Mouse (Mus musculus): ENCODE data around the gene Olfr560.

The Olfr560 gene

DNA sequence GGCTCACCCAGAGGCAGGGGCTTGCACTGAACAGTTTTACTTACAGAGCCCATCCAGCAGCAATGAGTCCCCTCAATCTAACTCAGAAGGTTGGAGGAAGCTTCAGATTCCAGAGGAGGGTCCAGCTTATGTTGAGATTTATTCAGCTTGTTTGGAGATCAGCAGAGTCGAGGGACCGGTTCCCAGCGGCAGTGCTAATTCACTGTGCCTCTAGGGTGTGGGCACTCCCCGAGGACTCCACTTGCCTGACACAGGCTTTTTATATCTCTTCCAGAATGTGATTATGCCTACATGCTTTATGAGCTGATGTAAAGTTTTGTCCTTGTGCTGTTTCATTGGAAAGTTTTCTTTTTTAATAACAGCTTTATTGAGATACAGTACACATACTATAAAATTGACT is at the start of gene Olfr560, which contains the start of gene Olfr78:
Gene Olfr560 (minus strand): TSS at position 101 of the 400 bp plus-strand sequence.
Gene Olfr78 (minus strand): TSS at position 206 of the 400 bp plus-strand sequence.
- no peak for DNase-seq (ENCODE audit: low read depth, low spot score)

DNA sequence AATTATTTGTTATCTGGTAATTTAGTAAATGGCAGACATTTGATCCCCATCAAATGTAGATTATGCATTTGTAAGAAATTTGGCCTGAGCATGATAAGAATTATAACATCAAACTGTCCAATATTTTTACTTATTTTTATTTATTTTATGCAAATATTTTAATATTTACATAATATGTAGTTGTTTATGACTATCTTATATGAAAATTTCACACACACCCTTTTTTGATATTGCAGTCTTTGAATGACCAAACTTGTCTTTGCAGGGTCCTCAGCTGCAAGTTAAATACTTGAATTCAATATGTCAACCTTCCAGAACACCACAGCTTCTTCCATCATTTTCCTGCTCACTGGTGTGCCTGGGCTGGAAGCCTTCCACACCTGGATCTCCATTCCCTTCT is 44.0 kb upstream of the Olfr560 start, which contains the start of gene Olfr564:
Gene Olfr564 (plus strand): TSS at position 301 of the 400 bp plus-strand sequence.
- no peak for DNase-seq (ENCODE audit: low read depth, low spot score)

GRCm38 (mm10) chr7:102770921-102771320 is 11.8 kb upstream of the Olfr560 start, which contains the start of gene Olfr561:
Gene Olfr561, plus strand, starts transcription at chr7:102771221.
- DNase-seq (ENCODE audit: low read depth, low spot score) = no peak

DNA sequence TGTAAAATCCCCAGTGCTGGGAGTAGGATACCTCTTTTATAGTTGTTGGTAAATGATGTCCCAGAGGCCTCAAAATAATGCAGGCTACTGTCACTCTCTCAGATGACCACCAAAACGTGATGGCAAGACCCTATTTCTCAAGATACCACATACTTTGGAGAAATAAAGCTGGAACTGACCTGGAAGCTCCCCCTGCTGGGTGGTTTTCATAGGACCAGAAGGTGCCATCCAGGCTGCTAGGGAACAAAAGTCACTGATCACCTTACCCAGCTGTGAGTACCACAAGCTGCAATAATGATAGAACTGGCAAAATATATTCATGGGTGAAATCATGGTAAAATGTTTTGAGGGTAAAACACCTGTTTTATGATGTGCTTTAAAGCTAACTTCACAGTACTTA is 7.1 kb downstream of the Olfr560 start:
- DNase-seq (ENCODE audit: low read depth, low spot score) = no peak

DNA sequence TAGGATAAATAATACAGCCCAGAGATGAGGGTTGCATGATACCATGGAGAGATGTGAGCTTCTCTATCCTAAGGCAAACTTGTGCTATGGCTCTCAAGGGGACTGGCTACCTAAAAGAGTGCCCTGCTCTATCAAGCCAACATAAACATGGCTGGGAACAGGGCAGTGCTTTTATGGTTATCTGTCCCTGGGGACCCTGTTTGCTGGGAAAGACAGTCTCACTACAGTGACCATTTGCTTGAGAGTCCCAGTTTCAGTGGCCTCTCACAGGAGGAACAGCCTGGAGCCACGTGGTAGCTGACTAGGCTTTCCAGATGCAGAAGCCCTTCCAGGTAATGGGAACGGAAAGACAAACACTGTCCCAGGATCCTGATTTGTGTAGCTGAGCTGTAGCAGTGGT is 21.5 kb downstream of the Olfr560 start:
- no peak for DNase-seq (ENCODE audit: low read depth, low spot score)

DNA sequence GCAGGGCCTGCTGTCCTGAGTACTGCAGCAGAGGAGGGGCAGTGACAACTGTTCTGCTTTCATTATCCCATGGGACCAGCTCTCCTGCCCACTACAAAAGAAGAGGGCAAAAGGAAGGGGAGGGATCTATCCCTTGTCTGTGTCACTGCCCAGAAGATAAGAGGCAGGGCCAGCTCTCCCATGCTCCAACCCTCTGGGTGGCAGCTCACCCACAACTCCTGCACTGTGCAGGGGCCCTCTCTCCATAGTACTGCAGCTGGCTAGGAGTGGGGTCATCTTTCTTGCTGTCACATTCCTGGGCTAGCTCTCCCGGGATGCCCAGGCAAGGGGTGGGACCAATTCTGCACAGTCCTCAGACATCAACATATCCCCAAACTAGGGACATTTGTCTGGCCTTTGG is 25.4 kb downstream of the Olfr560 start:
- DNase-seq (ENCODE audit: low read depth, low spot score) = no peak

- DNase-seq (ENCODE audit: low read depth, low spot score) = no peak
Measured at GRCm38 (mm10) chr7:102727391-102727790, 31.8 kb downstream of the Olfr560 start, which contains the start of gene Olfr559. Gene Olfr559, minus strand, starts transcription at chr7:102727491.

GRCm38 (mm10) chr7:102718970-102719369 is 40.2 kb downstream of the Olfr560 start, which contains the start of gene Olfr33:
Gene Olfr33, minus strand, starts transcription at chr7:102719070.
- no peak for DNase-seq (ENCODE audit: low read depth, low spot score)

DNA sequence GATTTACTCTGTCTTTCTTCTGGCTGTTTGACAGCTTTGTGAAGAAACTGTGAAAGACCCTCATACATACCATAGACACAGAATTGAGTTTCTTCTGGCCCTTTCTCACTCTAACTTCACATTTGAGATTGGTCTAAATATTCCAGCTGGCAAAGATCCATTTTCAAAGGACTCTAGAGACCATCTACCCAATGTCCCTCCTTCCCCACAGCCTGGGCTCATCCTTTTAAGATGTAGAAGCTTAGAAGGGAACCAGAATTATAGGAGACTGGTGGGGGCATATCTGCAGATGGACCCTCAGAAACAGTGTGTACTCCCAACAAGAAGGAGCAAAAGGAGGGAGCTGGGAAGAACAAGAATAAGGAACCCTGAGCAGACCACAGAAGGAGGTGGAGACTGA is 57.3 kb downstream of the Olfr560 start, which contains the start of gene Olfr558:
Gene Olfr558 (plus strand): TSS at position 301 of the 400 bp plus-strand sequence.
- no peak for DNase-seq (ENCODE audit: low read depth, low spot score)

All from c-Kit-negative CD71-positive TER-119-positive erythroid progenitor cells, embryonic 14.5 days (primary cell).